Mouse (Mus musculus): ENCODE measurements at regions not wholly inside any gene's neighbourhood (a gene's known extent, or its start where the extent isn't known, plus 50 kb on each side); places are given as distances from the start of the nearest gene placed in this dataset.

- ATAC-seq (replicated peaks; ENCODE audit: poor library complexity, severe bottlenecking), result peak; percentile 52
Observed at GRCm38 (mm10) chr17:9774740-9775629, 105.5 kb upstream of the Pabpc6 start.

DNA sequence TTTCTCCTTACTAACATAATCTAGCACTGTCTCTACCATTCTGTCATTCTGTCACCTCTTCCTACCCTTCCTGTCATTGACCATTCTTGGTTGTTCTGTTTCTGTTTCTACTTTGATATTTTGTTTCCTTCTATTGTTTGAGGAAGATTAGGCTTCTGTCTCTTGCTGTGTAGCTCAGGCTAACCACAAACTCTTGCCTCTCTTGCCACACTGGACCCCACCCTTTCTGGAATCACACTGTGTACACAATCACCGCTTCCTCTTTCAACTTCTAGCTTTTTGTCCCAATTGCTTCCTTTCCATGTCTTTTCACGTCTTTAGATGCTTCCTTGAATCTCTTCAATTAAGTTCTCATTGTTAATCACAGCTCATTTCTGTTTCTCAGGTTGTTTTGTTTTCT, 104.2 kb upstream of the Pabpc6 start:
- ATAC-seq (replicated peaks; ENCODE audit: poor library complexity, severe bottlenecking), result peak; percentile 90

DNA sequence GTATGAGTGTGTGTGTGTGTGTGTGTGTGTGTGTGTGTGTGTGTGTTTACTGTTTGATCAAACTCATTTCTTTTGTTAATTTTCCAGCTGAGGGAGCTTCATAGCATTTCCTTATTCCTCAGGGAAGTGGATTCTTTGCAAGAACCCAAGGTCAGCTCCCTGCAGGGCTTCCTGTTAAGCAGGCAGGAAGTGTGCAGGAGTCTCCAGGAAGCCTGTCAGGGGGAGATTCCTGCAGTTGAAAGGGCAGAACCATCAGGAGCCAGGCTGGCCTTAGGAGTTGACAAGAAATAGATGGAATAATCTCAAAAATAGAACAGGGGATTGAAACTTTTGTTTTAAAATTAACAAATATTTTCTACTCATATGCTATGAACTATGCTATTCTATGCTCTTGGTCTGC, 98.8 kb upstream of the Pabpc6 start:
- peak; percentile 45; the same call in 1 of the 2 replicates for ATAC-seq (replicated peaks; ENCODE audit: poor library complexity, severe bottlenecking)

- ATAC-seq (replicated peaks; ENCODE audit: poor library complexity, severe bottlenecking), result no peak
Observed at GRCm38 (mm10) chr17:9765680-9766250, 96.2 kb upstream of the Pabpc6 start.

DNA sequence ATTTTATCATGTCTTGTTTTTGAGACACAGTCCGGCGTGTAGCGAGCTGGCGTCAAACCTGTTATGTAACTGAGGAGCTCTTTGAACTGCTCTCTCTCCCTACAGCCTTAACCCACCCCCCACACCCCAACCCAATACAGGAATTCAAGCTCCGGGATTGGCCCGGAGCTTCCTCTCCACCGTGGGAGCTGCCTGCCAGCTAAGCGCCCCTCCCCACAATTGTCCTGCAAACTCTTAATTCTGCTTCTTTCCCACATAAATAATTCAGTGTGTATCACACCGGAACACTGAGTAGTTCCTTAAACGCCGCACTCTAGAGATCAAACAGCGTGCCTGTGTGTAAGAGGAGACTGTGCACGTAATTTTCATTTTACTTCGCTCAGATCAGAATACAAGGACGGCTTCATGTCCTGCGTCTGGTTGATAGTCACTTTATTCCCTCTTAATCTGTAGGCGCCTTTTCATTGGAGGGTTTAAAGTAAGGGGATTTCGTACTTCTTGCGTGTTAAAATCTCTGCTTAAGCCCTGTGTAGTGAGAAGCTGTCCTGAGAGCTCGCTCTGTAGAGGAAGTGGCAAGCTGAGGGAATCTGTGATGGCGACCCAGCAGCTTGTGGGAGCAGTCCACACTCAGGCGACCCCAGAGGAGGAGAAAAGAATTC, 95.3 kb upstream of the Pabpc6 start:
- peak; percentile 79 for ATAC-seq (replicated peaks; ENCODE audit: poor library complexity, severe bottlenecking)

DNA sequence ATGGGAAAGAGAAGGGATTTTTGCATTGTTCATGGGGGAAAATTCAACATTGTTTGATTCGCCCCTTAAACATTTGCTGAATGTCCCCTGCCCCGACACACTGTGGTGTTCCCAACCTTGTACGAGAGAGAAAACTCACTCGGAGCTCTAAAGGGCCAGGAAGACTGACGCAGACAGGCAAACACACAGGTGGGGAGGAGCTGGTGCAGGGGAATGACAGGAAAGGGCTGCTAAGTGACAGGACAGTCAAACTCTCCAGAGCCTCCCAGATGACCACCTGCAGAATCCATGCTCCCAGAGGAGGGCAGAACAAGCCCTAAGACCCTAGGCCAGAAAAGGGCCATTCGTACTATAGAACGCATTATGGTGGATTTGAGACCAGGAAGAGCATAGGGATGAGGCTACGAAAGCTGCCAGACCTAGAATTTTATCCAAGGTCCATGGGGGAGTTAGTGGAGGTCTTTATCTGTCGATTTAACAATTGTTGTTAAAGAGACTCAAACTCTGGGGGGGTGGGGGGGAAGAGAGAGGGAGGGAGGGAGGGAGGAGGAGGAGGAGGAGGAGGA, 94.6 kb upstream of the Pabpc6 start:
- no peak for ATAC-seq (replicated peaks; ENCODE audit: poor library complexity, severe bottlenecking)

DNA sequence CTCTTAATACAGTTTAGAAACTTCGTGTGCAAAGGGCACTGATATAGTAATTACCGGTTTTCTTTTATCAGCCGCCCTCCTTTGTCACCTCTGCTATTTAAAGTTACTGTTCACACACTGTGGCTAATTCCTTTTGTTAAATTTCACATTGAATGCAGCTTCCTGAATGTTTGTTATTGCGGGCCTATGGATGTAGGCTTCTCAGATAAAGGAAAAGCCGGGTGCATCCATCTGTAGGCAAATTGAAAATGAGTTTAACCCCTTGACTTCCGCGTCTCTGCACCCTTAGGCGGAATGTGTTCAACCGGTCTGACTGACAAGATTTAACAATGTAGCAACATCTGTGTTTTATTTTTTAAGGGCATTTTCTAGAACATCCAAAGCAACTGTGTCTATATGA, 93.6 kb upstream of the Pabpc6 start:
- no peak for ATAC-seq (replicated peaks; ENCODE audit: poor library complexity, severe bottlenecking)

DNA sequence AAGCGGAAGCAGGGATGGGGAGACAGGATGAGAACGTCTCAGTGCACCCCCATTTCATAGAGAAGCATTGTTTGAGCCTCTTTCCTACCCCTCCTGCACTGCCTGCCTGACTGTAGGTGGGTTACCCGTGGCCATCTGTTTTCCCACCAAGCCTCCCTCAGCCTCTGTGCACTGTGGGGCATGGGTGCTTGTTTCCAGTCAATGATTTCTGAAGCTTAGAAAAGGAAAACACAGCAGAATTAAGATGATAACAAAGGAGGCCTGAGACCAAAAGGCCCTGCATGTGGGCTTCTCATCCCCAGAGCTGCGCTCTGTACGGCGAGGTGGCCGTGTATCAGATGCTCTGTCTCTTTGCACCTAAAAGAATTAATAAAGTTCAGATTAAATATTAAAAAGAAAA, 92.9 kb upstream of the Pabpc6 start:
- no peak for ATAC-seq (replicated peaks; ENCODE audit: poor library complexity, severe bottlenecking)

DNA sequence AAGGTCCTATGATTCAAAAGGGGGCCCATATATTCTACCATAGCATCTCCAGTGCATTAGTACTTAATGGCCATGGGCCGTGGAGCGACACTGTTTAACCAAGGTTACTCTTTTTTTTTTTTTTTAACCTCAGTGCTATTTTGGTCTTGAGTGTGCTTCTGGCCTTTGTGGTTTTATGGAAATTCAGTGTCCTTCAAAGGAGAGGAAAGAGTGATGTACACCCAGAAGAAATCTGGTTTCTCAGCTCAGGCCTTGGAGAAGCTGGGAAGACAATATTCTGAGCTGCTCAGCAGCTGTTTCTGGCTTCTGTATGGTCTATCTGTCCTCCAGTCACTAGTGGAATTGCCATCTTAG, 91.2 kb upstream of the Pabpc6 start:
- no peak for ATAC-seq (replicated peaks; ENCODE audit: poor library complexity, severe bottlenecking)

DNA sequence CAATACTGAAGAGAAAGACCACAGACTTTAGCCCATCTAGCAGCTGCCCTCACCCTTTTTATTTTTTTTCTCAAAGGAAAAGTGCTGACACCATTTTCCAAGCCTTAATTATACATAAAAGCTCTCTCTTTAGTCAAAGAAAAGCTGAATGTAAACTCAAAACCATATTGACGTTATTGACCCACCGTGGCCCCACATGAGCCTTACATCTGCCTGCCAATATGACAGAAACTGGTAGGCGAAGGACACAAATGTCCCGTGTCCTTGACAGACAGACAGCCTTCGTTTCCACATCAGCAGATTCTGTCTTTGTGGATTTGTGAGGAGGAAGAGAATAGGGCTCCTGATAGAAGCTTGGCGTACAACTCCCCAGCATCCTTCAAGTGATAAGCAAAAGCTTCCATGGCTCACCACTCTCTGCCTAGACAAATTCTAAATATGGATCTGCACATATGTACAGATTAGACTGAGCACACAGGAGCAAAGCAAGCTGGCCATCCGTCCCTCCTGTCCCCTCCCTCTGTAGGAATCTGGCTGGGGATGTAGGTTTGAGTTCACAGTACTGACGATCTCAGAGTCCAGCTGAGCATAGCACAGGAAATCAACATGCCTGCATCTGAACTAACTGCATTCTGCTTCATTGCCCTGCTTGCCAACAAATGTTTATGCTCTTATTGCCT, 90.6 kb upstream of the Pabpc6 start:
- ATAC-seq (replicated peaks; ENCODE audit: poor library complexity, severe bottlenecking), result no peak

DNA sequence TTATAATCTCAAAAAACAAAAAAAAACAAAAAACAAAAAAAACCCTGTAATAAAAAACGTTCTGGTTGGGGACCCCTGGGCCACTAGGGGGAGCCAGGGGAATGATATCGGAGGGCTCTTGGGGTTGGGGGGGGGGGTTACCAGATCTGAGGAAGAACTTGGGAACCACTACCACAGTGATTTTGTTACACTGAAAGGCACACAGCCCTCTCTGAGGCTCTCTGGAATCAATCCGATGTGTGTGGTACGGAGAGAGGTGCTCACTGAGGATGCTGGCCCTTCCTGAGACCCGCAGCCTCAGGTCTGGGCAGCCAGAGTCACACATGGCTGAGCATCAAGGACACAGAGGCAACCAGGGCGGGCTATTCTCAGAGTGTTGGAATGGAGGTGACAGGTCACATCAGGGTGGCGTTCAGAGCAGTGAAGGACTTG, 89.9 kb upstream of the Pabpc6 start:
- ATAC-seq (replicated peaks; ENCODE audit: poor library complexity, severe bottlenecking), result peak; percentile 10; the same call in 1 of the 2 replicates

DNA sequence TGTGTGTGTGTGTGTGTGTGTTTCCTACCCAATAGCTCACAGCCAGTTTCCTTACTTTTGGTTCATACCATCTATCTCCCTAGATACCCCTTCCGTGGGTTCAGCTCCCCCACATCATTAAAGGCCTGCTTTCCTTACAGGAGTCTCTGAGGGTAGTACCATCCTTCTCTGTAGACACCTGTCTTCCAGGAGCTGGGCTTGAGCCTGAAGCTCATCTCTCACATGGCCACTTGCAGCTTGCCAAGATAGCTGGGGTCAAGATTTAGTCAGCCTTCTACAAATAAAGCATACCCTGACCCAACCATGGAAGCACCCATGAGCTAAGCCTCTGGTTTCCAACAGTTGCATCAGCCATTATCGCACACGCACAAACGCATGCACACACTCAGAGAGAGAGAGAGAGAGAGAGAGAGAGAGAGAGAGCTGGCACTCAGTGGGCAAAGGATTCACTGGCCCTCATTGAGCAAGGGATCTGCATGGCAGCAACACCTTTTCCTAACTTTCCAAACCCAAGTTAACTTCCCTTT, 88.3 kb upstream of the Pabpc6 start:
- no peak for ATAC-seq (replicated peaks; ENCODE audit: poor library complexity, severe bottlenecking)

DNA sequence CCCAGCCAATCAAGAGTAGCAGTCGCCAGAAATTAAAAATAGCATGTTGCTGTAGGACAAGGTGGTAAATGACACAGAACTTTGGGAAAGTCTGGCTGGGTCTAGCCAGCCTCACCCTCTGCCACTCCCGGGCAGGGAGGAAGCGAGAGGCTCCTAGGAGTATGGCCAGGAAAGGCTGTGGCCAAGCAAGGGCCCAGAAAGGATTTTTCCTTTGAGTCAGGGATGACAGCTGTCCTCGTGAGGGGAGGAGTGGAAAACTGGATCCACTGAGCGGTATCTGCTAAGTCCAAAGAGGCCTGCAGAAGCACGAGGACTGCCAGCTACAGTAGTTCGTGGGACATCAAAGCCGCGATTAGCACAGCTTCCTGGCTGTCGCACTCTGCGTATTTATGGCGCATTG, 87.2 kb upstream of the Pabpc6 start:
- ATAC-seq (replicated peaks; ENCODE audit: poor library complexity, severe bottlenecking), result no peak

DNA sequence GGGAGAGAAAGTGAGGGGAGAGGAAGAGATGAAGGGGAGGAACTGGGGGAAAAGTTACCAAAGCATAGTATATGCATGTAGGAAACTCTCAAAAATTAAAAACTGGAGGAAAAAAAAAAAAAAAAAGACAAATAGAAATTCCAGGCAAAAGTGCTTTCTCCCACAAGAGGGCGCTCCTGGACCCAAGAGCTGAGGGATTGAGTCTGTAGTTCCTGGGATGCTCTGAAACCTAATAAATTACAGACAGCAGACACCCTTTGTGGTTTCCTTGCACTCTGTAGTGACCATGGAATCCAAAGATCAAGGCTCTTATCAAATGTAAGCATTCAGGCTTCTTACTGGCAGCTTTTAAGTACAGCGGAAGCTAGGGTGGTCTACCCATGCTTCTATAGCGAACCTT, 86.7 kb upstream of the Pabpc6 start:
- peak; percentile 35; the same call in 1 of the 2 replicates for ATAC-seq (replicated peaks; ENCODE audit: poor library complexity, severe bottlenecking)

DNA sequence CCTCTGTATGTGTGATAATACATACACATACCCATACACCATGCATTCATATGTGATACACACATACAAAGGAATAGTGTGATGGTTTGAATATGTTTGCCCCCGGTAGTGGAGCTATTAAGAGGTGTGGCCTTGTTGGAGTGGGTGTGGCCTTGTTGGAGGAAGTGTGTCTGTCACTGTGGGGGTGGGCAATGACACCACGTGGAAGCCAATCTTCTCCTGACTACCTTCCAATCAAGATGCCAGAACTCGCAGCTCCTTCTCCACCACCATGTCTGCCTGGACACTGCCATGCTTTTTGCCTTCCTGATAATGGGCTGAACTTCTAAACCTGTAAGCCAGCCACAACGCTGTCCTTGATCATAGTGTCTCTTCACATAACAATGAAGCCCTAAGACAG, 86.1 kb upstream of the Pabpc6 start:
- ATAC-seq (replicated peaks; ENCODE audit: poor library complexity, severe bottlenecking), result no peak

DNA sequence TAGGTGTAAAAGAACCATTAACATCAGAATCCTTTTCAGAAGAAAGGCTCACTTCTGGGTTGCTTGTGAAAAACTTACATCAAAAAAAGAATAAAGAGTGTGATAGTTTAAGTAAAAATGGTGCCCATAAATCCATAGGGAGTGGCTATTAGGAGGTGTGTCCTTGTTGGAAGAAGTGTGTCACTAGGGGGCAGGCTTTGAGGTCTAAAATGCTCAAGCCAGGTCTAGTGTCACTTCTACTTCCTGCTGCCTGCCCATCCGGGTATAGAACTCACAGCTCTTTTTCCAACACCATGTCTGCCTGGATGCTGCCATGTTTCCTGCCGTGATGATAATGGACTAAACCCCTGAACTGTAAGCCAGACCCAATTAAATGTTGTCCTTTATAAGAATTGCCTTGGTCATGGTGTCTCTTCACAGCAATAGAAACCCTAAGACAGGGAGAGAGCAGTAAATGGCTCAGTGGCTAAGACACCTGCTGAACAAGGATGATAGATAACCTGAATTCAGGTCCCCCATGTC, 85.4 kb upstream of the Pabpc6 start:
- ATAC-seq (replicated peaks; ENCODE audit: poor library complexity, severe bottlenecking), result no peak

DNA sequence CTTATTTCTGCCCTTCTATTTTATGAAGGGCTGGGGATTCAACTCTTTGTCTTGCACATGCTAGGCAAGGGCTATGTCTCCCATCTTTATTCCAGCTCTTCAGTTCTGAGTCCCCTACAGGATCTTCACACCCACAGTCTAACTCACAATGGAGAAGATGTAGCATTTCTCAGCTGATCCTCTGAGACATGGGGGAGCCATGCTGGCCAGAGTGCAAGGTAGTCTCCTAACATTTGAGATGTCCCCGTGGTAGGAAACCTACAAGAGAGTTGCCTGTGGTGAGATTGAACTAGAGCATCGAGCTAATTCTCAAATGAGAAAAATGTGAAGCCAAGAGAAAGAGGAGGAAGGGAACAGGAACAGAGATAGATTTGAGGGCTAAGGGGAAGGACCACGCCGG, 83.3 kb upstream of the Pabpc6 start:
- no peak for ATAC-seq (replicated peaks; ENCODE audit: poor library complexity, severe bottlenecking)

GRCm38 (mm10) chr17:9751348-9752170, 82.0 kb upstream of the Pabpc6 start:
- ATAC-seq (replicated peaks; ENCODE audit: poor library complexity, severe bottlenecking), result no peak

DNA sequence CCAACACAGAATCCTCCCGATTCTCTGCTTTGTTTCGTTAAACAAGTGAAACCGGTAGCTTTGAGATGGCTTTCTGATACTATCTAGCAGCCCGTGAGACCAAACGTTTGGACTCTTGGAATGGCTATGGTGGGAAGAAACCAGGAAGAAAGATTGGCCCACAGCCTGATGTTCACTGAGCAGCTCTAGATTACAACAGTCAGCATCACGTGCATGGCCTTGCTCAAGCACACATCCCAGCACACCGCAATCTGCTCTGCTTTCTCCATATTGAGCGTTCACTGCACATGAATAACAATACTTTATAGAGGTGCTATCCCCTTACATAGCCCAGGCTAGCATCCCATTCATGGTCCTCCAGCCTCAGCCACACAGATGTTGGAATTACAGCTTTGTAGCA, 80.5 kb upstream of the Pabpc6 start:
- no peak for ATAC-seq (replicated peaks; ENCODE audit: poor library complexity, severe bottlenecking)
